Mouse (Mus musculus) spleen, postnatal 36 days (tissue): ENCODE data around the gene Bst1.

Experiments
- DNase-seq, 2 experiments: peaks; one replicate each; pipeline ENCODE4 v3.0.0; 2022; ENCODE audit warnings: low spot score in 2 of 2, mixed read lengths in 1 of 2

Bst1 gene

GRCm38 (mm10) chr5:43818695-43819094 is at the start of gene Bst1:
Gene Bst1, plus strand, starts transcription at chr5:43818885.
- DNase-seq = peak in 1 of 2 experiments; percentile 44

- no peak for DNase-seq
Measured at GRCm38 (mm10) chr5:43770618-43771354, 47.9 kb upstream of the Bst1 start.

- peak; percentile 35 to 52 for DNase-seq
Measured at GRCm38 (mm10) chr5:43771555-43771954, 47.1 kb upstream of the Bst1 start.

- no peak for DNase-seq
Measured at GRCm38 (mm10) chr5:43776407-43776806, 42.3 kb upstream of the Bst1 start.

DNA sequence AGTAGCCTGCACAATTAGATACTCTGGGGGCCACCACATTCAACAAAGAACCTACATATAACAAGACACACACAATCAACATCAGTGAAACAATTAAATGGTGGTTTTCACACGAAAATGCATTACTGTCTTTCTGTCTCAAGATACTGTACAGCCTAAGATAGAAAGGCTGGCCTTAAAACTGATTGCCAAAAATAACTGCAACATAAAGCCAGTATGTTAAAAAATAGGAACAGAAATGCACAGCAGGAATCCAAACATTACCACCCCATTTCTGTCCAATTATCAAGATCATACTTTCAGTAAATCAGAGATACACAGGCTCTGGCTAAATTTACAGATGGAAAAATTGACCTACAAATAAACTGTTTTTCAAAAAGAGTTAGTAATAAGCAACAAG is 41.7 kb upstream of the Bst1 start:
- DNase-seq = no peak

DNA sequence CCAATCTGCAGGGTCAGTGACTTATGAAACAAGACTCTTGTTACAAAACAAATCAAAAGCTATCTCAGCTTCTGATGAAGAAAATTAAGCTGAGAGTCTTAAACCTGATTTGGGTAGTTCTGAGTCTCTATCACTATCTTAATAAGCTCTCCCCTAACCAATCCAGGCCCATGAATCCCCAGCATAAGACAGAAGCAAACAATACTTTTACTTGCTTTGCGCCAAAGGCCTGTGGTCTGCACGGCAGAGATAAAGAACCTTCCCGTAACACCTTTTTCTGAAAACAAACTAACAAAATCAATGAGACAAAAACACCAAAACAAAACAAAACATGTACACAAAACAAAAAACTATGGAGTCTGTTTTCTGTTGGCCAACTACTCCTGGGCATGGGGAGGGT is 40.1 kb upstream of the Bst1 start:
- no peak for DNase-seq

GRCm38 (mm10) chr5:43781423-43781976 is 37.2 kb upstream of the Bst1 start:
- DNase-seq = peak; percentile 15 to 18

- DNase-seq = peak; percentile 76 to 78
Measured at GRCm38 (mm10) chr5:43781977-43782930, 36.4 kb upstream of the Bst1 start.

- DNase-seq = no peak
Measured at GRCm38 (mm10) chr5:43783996-43784395, 34.7 kb upstream of the Bst1 start.

GRCm38 (mm10) chr5:43786607-43787006 is 32.1 kb upstream of the Bst1 start:
- DNase-seq = peak; percentile 29 to 50

GRCm38 (mm10) chr5:43787976-43788752 is 30.5 kb upstream of the Bst1 start:
- no peak for DNase-seq

GRCm38 (mm10) chr5:43792354-43792753 is 26.3 kb upstream of the Bst1 start:
- DNase-seq = no peak

GRCm38 (mm10) chr5:43799530-43799929 is 19.2 kb upstream of the Bst1 start:
- no peak for DNase-seq

- no peak for DNase-seq
Measured at GRCm38 (mm10) chr5:43800700-43801099, 18.0 kb upstream of the Bst1 start.

- DNase-seq = no peak
Measured at GRCm38 (mm10) chr5:43801253-43801652, 17.4 kb upstream of the Bst1 start.

DNA sequence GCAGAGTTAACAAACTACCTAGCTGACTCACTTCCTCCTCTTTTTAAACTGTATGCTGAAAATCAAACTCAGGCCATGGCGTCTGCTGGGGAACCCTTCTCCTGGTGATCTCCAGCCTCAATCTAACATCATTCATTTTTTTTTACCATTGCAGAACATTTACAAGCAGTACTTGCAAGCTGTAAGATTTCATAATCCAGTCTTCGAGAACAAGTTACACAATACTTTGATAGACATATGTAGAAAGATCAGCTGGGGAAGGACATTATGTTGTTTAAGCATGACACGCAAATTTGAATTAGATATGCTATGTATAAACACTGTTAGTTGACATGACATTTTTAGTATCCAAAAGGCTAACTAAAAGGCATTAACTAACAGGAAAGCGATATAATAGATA is 16.9 kb upstream of the Bst1 start:
- DNase-seq = no peak

GRCm38 (mm10) chr5:43805401-43805800 is 13.3 kb upstream of the Bst1 start:
- DNase-seq = no peak

- no peak for DNase-seq
Measured at GRCm38 (mm10) chr5:43806340-43806739, 12.3 kb upstream of the Bst1 start.

DNA sequence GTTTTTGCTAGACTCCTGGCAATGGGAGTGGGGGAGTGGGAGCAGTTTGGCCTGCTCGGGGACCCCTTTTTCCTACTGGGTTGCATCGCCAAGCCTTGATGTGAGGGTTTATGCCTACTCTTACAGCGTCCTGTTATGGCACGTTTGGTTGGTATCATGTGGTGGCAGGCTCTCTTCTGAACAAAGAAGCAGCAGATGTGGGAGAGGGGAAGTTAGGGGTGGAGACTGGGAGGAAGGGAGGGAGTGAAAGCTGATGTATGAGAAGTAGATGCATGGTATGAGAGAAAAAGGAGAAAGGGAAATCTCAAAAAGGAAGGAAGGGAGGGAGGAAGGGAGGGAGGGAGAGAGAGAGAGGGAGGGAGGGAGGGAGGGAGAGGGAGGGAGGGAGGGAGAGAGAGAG is 11.8 kb upstream of the Bst1 start:
- DNase-seq = no peak

- DNase-seq = peak; percentile 74 to 75
Measured at GRCm38 (mm10) chr5:43807744-43808696, 10.7 kb upstream of the Bst1 start.
